Mouse (Mus musculus) adrenal gland, adult 8-10 months (tissue): ENCODE measurements around the gene Rtbdn. TPM values are rescaled to one million over a fixed set of nuclear protein-coding genes. Genes with fewer than 3 reads are reported as not detected.

Experiments used
- DNase-seq: peaks from one replicate; pipeline ENCODE4 v3.0.0; 2022
- total RNA-seq, 4 experiments: library from RNA; stranded (reverse); gene quantifications; 2 replicates each; pipeline ENCODE4 v1.2.4; 2022

Gene Rtbdn
- total RNA-seq, 4 experiments from 2014 or later, result 0.28 to 0.40 TPM; not detected in 2

DNA sequence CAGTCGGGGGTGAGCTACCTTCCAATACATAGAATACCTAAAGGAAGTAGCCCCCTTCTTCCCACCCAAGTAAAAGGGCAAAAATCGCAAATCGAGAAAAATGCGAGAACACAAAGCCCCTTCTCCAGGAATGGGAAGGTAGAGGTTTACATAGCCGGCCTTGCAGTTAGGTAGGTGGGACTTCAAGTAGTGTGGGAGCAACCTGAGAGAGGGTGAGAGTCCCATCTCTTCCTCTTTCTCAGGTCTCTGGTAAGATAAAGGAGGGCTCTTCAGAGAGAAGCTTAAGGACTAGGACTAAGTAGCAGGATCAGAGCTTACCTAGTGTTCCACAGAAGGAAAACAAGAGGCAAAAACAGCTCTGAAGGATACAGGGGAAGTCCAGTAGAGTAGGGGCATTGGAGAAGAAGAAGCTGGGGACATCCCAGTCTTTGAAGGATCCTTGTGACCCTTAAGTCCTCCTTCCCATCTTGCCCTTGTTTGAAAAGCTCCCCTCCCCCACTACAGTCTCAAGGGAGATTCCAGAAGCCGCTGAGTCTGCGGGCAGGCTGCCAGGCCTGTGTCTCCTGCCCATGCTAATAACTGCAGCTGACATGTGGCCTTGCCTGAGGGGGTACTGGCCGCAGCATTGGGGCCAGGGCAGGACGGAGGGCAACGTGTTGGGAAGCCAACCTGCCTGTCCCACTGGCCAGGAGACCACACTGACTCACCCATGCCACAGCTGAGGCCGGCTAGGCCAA is 34.0 kb downstream of the Rtbdn start:
- peak; percentile 86 for DNase-seq

DNA sequence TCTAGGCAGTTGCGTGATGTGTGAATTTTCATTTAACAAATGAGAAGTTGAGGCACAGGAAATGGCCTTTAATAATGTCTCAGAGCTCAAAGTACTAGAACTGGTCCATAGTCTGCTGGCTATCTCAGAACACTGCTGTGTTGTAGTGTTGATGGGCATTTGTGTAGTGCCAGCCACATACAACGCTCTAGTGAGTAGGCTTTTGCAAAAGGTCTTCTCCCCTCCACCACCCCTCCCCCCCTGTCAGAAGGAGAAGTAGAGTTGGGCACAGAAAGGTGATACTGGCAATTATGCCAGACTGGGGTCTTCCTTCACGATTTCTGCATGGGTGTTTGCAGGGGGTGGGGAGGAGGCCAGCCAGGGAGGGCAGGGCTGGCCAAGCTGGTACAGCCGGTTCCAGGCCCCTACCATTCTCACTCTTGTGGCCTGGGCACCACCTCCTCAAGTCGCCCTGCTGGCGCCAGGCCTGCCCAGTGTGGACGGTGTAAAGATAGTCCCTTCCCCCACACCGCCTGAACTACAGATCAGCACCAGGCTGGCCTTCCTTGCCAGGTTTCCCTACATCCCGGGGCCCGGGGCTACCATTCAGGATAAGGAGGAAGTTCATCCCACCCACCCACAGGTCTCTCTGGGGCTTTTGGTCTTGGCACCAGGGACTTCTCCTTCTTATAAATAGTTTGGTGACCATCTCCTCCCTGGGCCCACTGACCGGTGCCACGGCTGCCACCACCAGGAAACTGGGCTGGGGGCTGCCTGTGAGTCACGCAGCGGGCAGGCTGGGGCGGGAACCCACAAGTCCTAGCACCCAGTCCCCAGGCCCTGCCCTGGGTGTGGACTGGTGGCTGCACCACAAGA is 35.1 kb downstream of the Rtbdn start:
- no peak for DNase-seq

- DNase-seq, result no peak
Measured at GRCm38 (mm10) chr8:84982499-84983011, 35.8 kb downstream of the Rtbdn start.

DNA sequence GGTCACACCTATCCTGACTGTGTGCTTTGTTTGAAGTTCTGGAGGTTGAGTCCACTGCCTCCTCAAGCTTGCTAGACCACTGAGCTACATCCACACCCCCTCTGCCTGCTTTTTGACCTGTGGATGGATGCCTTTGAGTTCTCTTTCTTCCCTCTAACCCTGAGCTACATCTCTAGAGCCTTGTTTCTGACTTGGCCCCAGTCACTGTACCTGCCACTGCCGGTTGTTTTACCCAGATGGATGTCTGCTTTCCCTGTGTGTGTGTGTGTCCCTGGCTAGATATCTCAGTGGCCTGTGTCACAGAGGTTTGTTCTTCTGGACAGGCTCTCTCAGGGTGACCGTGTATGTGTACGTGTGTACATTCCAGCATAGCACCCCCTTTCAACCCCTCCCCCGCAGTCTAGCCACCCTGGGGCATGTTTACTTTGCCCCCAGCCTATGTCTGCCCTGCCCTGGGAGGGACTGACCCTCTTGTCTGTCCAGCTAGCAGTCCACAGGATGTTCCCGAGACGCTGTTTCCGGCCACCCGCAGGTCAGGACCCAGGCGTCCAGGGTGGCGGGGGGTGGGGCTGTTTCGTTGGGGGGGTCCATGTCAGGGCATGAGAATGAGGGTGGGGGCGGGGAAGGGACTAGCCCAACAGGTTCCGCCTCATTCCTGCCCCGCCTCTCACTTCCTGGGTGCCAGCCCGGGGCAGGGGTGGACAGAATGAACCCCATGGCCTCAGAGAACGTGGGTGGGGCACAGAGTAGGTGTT is 37.7 kb downstream of the Rtbdn start:
- no peak for DNase-seq

- DNase-seq, result no peak
Measured at GRCm38 (mm10) chr8:84985049-84985683, 38.4 kb downstream of the Rtbdn start.

- peak; percentile 88 for DNase-seq
Measured at GRCm38 (mm10) chr8:84985684-84986378, 39.0 kb downstream of the Rtbdn start.

DNA sequence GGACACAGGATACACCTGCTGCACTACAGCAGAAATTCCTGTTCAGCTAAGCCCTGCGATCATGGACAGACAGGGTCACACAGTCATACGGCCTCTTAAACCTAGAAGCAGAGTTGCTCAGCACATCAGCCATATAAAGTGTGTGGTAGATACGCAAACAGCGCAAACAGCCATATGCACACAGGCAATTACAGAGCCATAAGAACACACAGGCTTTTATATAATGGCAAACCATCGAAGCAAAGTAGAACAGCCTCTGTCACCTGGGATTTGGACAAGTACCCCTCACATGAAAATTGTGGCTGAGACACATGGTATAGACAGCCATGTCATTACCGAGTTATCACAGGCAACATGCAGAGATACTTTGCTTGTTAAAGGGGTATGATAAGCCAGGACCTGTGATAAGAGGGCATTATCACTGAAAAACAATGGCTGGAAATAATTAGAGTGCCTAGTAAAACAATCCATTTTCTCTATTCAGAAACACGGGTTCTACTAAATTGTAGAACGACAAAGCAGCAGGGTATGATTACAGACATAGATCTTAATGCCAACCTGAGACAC is 39.7 kb downstream of the Rtbdn start:
- no peak for DNase-seq

- no peak for DNase-seq
Measured at GRCm38 (mm10) chr8:84987388-84987787, 40.6 kb downstream of the Rtbdn start.

GRCm38 (mm10) chr8:84987903-84988302 is 41.1 kb downstream of the Rtbdn start:
- DNase-seq, result no peak

DNA sequence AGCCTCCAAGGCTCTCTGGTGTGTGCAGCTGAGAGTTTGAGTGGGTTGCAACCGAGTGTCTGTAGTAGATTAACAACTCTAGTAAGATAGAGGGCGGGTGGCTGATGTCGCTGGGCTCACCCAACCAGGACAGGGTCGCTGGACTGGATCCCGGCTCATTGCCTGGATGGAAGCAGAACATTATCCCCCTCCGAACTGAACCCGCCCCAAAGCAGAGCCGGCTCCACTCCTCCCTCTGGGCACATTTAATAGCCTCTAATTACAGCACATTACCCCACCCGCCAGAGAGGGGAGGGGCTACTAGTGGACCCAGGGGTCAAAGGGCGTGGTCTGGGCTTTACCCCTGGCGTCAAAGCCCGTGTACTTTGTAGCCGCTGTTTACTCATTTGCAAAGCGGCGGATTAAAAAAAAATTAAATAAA is 42.5 kb downstream of the Rtbdn start:
- DNase-seq, result peak; percentile 51

GRCm38 (mm10) chr8:84989810-84990209 is 43.0 kb downstream of the Rtbdn start:
- DNase-seq, result peak; percentile 89

GRCm38 (mm10) chr8:84990349-84990748 is 43.6 kb downstream of the Rtbdn start, which contains the start of gene Hook2:
Gene Hook2, plus strand, starts transcription at chr8:84990603.
- peak; percentile 94 for DNase-seq

- DNase-seq, result peak; percentile 67
Measured at GRCm38 (mm10) chr8:84990836-84991235, 44.0 kb downstream of the Rtbdn start.

DNA sequence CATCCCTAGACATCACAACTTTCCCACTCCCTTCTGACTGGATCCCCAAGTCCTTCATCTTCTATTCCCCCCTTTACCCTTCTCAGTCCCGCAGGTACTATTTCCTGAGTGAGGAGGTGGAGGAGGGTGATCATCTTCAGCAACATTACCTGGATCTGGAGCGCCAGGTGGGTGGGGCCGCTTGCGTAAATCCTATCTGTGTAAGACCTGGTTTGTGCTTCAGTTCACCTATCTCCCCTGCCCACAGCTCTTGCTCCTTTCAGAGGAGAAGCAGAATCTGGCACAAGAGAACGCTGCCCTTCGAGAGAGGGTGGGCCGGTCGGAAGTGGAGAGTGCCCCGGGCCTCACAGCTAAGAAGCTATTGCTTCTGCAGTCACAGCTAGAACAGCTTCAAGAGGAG is 47.6 kb downstream of the Rtbdn start:
- DNase-seq, result no peak

- no peak for DNase-seq
Measured at GRCm38 (mm10) chr8:84995680-84996079, 48.9 kb downstream of the Rtbdn start.

- DNase-seq, result no peak
Measured at GRCm38 (mm10) chr8:84996978-84997377, 50.2 kb downstream of the Rtbdn start.

GRCm38 (mm10) chr8:84997649-84998295 is 51.0 kb downstream of the Rtbdn start:
- peak; percentile 80 for DNase-seq
